Mouse (Mus musculus) cortical plate, adult 2 months (tissue): ENCODE results near the gene Daam2.

Source experiments
- CTCF ChIP-seq: fragments of 200-500 bp; IDR thresholded peaks from 2 replicates; pipeline ENCODE4 v1.5.1; 2011; ENCODE audit warnings: mild to moderate bottlenecking, control low read depth, low read length; ENCODE audit not compliant: insufficient read depth; ENCODE audit errors: extremely low read depth
- POLR2A ChIP-seq: fragments of 200-500 bp; IDR thresholded peaks from 2 replicates; pipeline ENCODE4 v1.6.1; 2011; ENCODE audit warnings: mild to moderate bottlenecking, low read length, control low read depth; ENCODE audit not compliant: insufficient read depth; ENCODE audit errors: extremely low read depth

- TF ChIP-seq CTCF (no peak), POLR2A (no peak)
These were observed 745 bp downstream of the Daam2 start for GRCm38 (mm10) chr17:49563416-49563780.
